In genomic region chr8:114421544-114421943, GRCm38 (mm10) we compare ENCODE assay signal across 20 mouse cellular contexts. TPM values are rescaled to one million over a fixed set of nuclear protein-coding genes. Genes with fewer than 3 reads are reported as not detected.
DNase-seq lines count a peak whose midpoint lies in the region; ATAC-seq lines count a peak whose summit lies in the region.
"Had no signal": no experiment of that assay in that cellular context is flagged by ENCODE, and none has a peak within 500 bp of the region (broad histone marks: within the 10 kb centered on the region; RNA-seq: fewer than 3 reads in every experiment).

No protein-coding gene starts in this region.

- peak; percentile 41 to 59 for DNase-seq in frontal cortex, postnatal 36 days (ENCODE audit: low spot score in 2 of 2)
- no peak for DNase-seq in frontal cortex, postnatal 25 days (ENCODE audit: low spot score in 2 of 2)
- peak; percentile 6 to 19 for DNase-seq in layer of hippocampus, postnatal 36 days
- DNase-seq in layer of hippocampus, postnatal 25 days (ENCODE audit: extremely low spot score in 1 of 2, low spot score in 1 of 2), result no peak
- peak; percentile 74 for DNase-seq in brain, adult 2 months (ENCODE audit: low read depth, low spot score)
- peak; percentile 33 for DNase-seq in right cerebral cortex, postnatal 25 days
- DNase-seq: adrenal gland, postnatal 25 days; cerebellum, adult 9-10 months; gastrocnemius, adult 2 months; kidney, adult 2 months; lung, adult 18-20 months; lung, postnatal 10 days had no signal

- no peak for ATAC-seq in erythroblast, adult 5-6 weeks (replicated peaks; ENCODE audit: low FRiP score, poor library complexity, severe bottlenecking)
- ATAC-seq: CD4-positive, CD25-positive, alpha-beta regulatory T cell, adult 4 months; forebrain, embryonic 14.5 days; liver, embryonic 12.5 days had no signal

RNA-seq across cellular contexts. Expression of gene Clec3a, which starts 3.7 kb away (rescaled TPM):
- total RNA-seq in layer of hippocampus, postnatal 36 days (2021), result not detected
- not detected for total RNA-seq in layer of hippocampus, postnatal 25 days (2021)
- total RNA-seq in erythroblast, adult 5-6 weeks (2015; ENCODE audit: low replicate concordance), result not detected in 2 replicates
- total RNA-seq in erythroblast, adult 5-6 weeks (2017; ENCODE audit: low replicate concordance), result not detected in 2 replicates
- total RNA-seq: adrenal gland, postnatal 25 days; gastrocnemius, adult 2 months; hematopoietic stem cell, adult 5-6 weeks; megakaryocyte, adult 5-6 weeks; monocyte, adult 5-6 weeks; neutrophil, adult 5-6 weeks had no signal

RNA-seq across cellular contexts. Expression of gene Wwox, which starts 17.9 kb away (rescaled TPM):
- 10 to 100 TPM; 10.5 to 12.5 TPM for total RNA-seq in layer of hippocampus, postnatal 36 days (2021)
- total RNA-seq in layer of hippocampus, postnatal 25 days (2021), result 10 to 100 TPM; 11.4 to 11.9 TPM
- total RNA-seq in erythroblast, adult 5-6 weeks (2015; ENCODE audit: low replicate concordance), result 1.7 and 4.6 TPM in 2 replicates
- total RNA-seq in erythroblast, adult 5-6 weeks (2017; ENCODE audit: low replicate concordance), result 2.1 and 4.3 TPM in 2 replicates

Comparison
In these comparisons a context has a peak if more than half of its experiments do, and no peak if none do; other contexts are left out.
1. DNase-seq: peak in frontal cortex, postnatal 36 days (2 of 2), layer of hippocampus, postnatal 36 days (2 of 2), brain, adult 2 months (single experiment) and right cerebral cortex, postnatal 25 days (single experiment); none in frontal cortex, postnatal 25 days (0 of 2) and layer of hippocampus, postnatal 25 days (0 of 2).